Mouse (Mus musculus): ENCODE results near the gene Rgs3. TPM values are rescaled to one million over a fixed set of nuclear protein-coding genes. Genes with fewer than 3 reads are reported as not detected.

Gene Rgs3
- polyA plus RNA-seq (2015; fragmentation: Nextera tagmentation; extraction: Ambion mirVana), result 57.7 and 62.0 TPM in 2 replicates

DNA sequence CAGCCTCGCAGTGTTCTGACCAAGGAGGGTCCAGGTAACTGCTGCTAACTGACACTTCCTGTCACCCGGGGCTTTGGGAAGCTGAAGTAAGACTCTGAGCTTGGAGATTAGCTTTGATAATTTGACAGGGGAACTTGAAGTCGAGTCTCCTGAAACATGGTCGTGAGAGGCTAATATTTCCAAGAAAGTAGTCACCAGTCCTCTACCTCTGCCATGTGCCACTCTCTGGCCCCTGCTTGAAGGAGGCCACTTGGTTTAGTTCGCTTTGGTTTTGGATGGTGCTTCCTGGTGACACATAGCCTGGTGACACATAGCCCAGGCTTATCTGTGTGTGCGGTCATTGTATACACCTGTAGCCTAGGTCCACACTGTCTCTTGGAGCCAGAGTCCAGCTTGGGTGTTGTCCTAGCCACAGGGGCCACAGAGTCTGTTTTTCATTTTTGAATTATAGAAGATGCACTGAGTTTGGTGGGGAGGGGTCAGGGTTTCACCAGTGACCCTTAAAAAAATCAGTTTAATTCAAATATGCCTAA lies at the start of gene Rgs3:
TSS of gene Rgs3 (plus strand) at position 51 of the 533 bp plus-strand sequence.
- Histone ChIP-seq H3K27ac (ENCODE audit: low read length) (no peak within 1 kb of the TSS), H3K4me3 (ENCODE audit: low read length) (no peak within 1 kb of the TSS), H3K36me3 (ENCODE audit: insufficient read depth, low read length) (no peaks in the 10 kb centered on the region), H3K9me3 (ENCODE audit: low read length) (no peaks in the 10 kb centered on the region), H3K9ac (replicated peaks; ENCODE audit: low read length) (no peak within 1 kb of the TSS), H3K4me1 (ENCODE audit: insufficient read depth, low read length) (no peaks in the 10 kb centered on the region; the same call in 1 of the 2 replicates), H3K4me2 (replicated peaks; ENCODE audit: low read depth, low read length) (no peak within 1 kb of the TSS), H3K27me3 (ENCODE audit: insufficient read depth, low read length) (no peaks in the 10 kb centered on the region)
- no peak for ATAC-seq (ENCODE audit: low FRiP score, low TSS enrichment)
- WGBS, result 58% methylated on average over 6 of the region's 6 CpGs

- Histone ChIP-seq H3K9ac (replicated peaks; ENCODE audit: low read length) (no peak overlapping the region), H3K4me3 (ENCODE audit: low read length) (no peak overlapping the region), H3K36me3 (ENCODE audit: insufficient read depth, low read length) (peaks cover 64% of the 10 kb centered on the region), H3K27me3 (ENCODE audit: insufficient read depth, low read length) (no peaks in the 10 kb centered on the region), H3K4me1 (ENCODE audit: insufficient read depth, low read length) (peaks cover 1% of the 10 kb centered on the region; the same call in 1 of the 2 replicates), H3K9me3 (ENCODE audit: low read length) (no peaks in the 10 kb centered on the region), H3K27ac (ENCODE audit: low read length) (peak overlapping the region; percentile 14; the same call in 1 of the 2 replicates), H3K4me2 (replicated peaks; ENCODE audit: low read depth, low read length) (no peak overlapping the region)
- no peak for ATAC-seq (ENCODE audit: low FRiP score, low TSS enrichment)
- WGBS, result 80% methylated on average over 11 of the region's 11 CpGs
Measured at GRCm38 (mm10) chr4:62509946-62510345, 49.7 kb upstream of the Rgs3 start.

- Histone ChIP-seq H3K4me3 (ENCODE audit: low read length) (no peak overlapping the region), H3K27ac (ENCODE audit: low read length) (no peak overlapping the region), H3K4me2 (replicated peaks; ENCODE audit: low read depth, low read length) (no peak overlapping the region), H3K9ac (replicated peaks; ENCODE audit: low read length) (no peak overlapping the region; the same call in 1 of the 2 replicates), H3K27me3 (ENCODE audit: insufficient read depth, low read length) (no peaks in the 10 kb centered on the region), H3K4me1 (ENCODE audit: insufficient read depth, low read length) (peaks cover 42% of the 10 kb centered on the region), H3K36me3 (ENCODE audit: insufficient read depth, low read length) (peaks cover 50% of the 10 kb centered on the region), H3K9me3 (ENCODE audit: low read length) (no peaks in the 10 kb centered on the region)
- ATAC-seq (ENCODE audit: low FRiP score, low TSS enrichment), result no peak
- WGBS, result 61% methylated on average over 11 of the region's 11 CpGs
Measured at GRCm38 (mm10) chr4:62513998-62514506, 45.6 kb upstream of the Rgs3 start.

DNA sequence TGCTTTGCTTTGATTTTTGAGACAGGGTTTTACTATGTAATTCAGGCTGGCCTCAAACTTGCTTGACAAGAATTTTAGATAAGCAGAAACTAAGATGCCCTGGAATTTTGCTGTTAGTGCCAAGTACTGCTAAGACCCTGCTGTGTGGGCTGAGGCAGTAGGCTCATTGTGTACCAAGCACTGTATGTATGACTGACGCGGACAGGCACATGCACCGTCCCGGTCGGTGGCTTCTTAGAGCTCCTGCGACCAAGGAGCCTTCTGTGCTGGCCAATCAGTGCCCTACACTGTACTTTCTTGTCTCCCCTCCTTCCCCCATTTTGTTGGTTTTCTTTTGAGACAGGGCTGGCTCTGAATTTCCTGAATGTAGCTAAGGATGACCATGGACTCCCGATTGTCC lies 44.7 kb upstream of the Rgs3 start:
- WGBS, result 79% methylated on average over 7 of the region's 7 CpGs
- H3K27ac ChIP-seq (ENCODE audit: low read length), result peak overlapping the region; percentile 65; the same call in 1 of the 2 replicates
- no peak overlapping the region for H3K4me2 ChIP-seq (replicated peaks; ENCODE audit: low read depth, low read length)
- H3K9me3 ChIP-seq (ENCODE audit: low read length), result no peaks in the 10 kb centered on the region
- no peaks in the 10 kb centered on the region for H3K27me3 ChIP-seq (ENCODE audit: insufficient read depth, low read length)
- H3K4me3 ChIP-seq (ENCODE audit: low read length), result no peak overlapping the region
- ATAC-seq (ENCODE audit: low FRiP score, low TSS enrichment), result no peak
- H3K9ac ChIP-seq (replicated peaks; ENCODE audit: low read length), result no peak overlapping the region
- peaks cover 40% of the 10 kb centered on the region for H3K36me3 ChIP-seq (ENCODE audit: insufficient read depth, low read length)
- H3K4me1 ChIP-seq (ENCODE audit: insufficient read depth, low read length), result peaks cover 42% of the 10 kb centered on the region

GRCm38 (mm10) chr4:62515490-62515889 lies 44.2 kb upstream of the Rgs3 start:
- no peak overlapping the region for H3K4me2 ChIP-seq (replicated peaks; ENCODE audit: low read depth, low read length)
- peaks cover 45% of the 10 kb centered on the region for H3K4me1 ChIP-seq (ENCODE audit: insufficient read depth, low read length)

GRCm38 (mm10) chr4:62516079-62516478 lies 43.6 kb upstream of the Rgs3 start:
- Histone ChIP-seq H3K9me3 (ENCODE audit: low read length) (no peaks in the 10 kb centered on the region), H3K4me3 (ENCODE audit: low read length) (no peak overlapping the region), H3K27ac (ENCODE audit: low read length) (peak overlapping the region; percentile 65; the same call in 1 of the 2 replicates), H3K9ac (replicated peaks; ENCODE audit: low read length) (peak overlapping the region; percentile 19; the same call in 1 of the 2 replicates), H3K4me1 (ENCODE audit: insufficient read depth, low read length) (peaks cover 46% of the 10 kb centered on the region), H3K4me2 (replicated peaks; ENCODE audit: low read depth, low read length) (no peak overlapping the region), H3K27me3 (ENCODE audit: insufficient read depth, low read length) (no peaks in the 10 kb centered on the region), H3K36me3 (ENCODE audit: insufficient read depth, low read length) (peaks cover 30% of the 10 kb centered on the region)
- 30% methylated on average over 2 of the region's 2 CpGs for WGBS
- no peak for ATAC-seq (ENCODE audit: low FRiP score, low TSS enrichment)

More at GRCm38 (mm10) chr4:62515490-62515889, 44.2 kb upstream of the Rgs3 start:
- Histone ChIP-seq H3K4me3 (ENCODE audit: low read length) (no peak overlapping the region), H3K27me3 (ENCODE audit: insufficient read depth, low read length) (no peaks in the 10 kb centered on the region), H3K36me3 (ENCODE audit: insufficient read depth, low read length) (peaks cover 36% of the 10 kb centered on the region), H3K27ac (ENCODE audit: low read length) (peak overlapping the region; percentile 65; the same call in 1 of the 2 replicates), H3K9me3 (ENCODE audit: low read length) (no peaks in the 10 kb centered on the region), H3K9ac (replicated peaks; ENCODE audit: low read length) (0 out of 2 replicates have a peak overlapping the region, but pooled peaks have one; percentile 19)
- 68% methylated on average over 3 of the region's 3 CpGs for WGBS
- ATAC-seq (ENCODE audit: low FRiP score, low TSS enrichment), result no peak

GRCm38 (mm10) chr4:62516579-62516978 lies 43.1 kb upstream of the Rgs3 start:
- Histone ChIP-seq H3K9me3 (ENCODE audit: low read length) (no peaks in the 10 kb centered on the region), H3K9ac (replicated peaks; ENCODE audit: low read length) (no peak overlapping the region), H3K27me3 (ENCODE audit: insufficient read depth, low read length) (no peaks in the 10 kb centered on the region), H3K36me3 (ENCODE audit: insufficient read depth, low read length) (peaks cover 25% of the 10 kb centered on the region), H3K4me3 (ENCODE audit: low read length) (no peak overlapping the region), H3K27ac (ENCODE audit: low read length) (peak overlapping the region; percentile 33), H3K4me1 (ENCODE audit: insufficient read depth, low read length) (peaks cover 46% of the 10 kb centered on the region), H3K4me2 (replicated peaks; ENCODE audit: low read depth, low read length) (no peak overlapping the region)
- no peak for ATAC-seq (ENCODE audit: low FRiP score, low TSS enrichment)
- WGBS, result 70% methylated on average over 1 of the region's 1 CpGs

DNA sequence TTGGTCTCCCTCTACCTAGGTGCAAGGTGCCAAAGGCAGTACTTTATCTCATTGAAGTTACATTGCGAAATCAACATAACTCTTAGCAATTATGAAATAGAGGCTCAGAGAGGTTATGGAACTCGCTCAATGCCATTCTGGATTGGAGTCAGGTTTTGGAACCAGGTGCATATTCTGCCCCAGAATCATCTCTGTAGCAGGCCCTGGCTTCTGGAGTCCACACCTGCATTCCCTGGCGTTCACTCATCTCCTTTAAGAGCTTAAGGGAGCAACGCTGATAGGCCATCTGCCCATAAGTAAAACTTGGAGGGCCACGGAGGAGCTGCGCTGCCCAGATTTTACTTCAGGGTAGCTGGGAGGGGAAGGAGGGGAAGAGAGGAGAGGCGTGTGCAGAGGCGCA lies 42.6 kb upstream of the Rgs3 start:
- WGBS, result 91% methylated on average over 8 of the region's 8 CpGs
- H3K27ac ChIP-seq (ENCODE audit: low read length), result no peak overlapping the region; the same call in 1 of the 2 replicates
- no peak overlapping the region for H3K9ac ChIP-seq (replicated peaks; ENCODE audit: low read length)
- no peaks in the 10 kb centered on the region for H3K9me3 ChIP-seq (ENCODE audit: low read length)
- H3K4me2 ChIP-seq (replicated peaks; ENCODE audit: low read depth, low read length), result no peak overlapping the region
- no peak for ATAC-seq (ENCODE audit: low FRiP score, low TSS enrichment)
- peaks cover 20% of the 10 kb centered on the region for H3K36me3 ChIP-seq (ENCODE audit: insufficient read depth, low read length)
- H3K27me3 ChIP-seq (ENCODE audit: insufficient read depth, low read length), result no peaks in the 10 kb centered on the region
- H3K4me1 ChIP-seq (ENCODE audit: insufficient read depth, low read length), result peaks cover 46% of the 10 kb centered on the region
- no peak overlapping the region for H3K4me3 ChIP-seq (ENCODE audit: low read length)

GRCm38 (mm10) chr4:62517538-62518415 lies 41.9 kb upstream of the Rgs3 start:
- Histone ChIP-seq H3K4me1 (ENCODE audit: insufficient read depth, low read length) (peaks cover 46% of the 10 kb centered on the region), H3K27me3 (ENCODE audit: insufficient read depth, low read length) (no peaks in the 10 kb centered on the region), H3K9ac (replicated peaks; ENCODE audit: low read length) (peak overlapping the region; percentile 75), H3K36me3 (ENCODE audit: insufficient read depth, low read length) (peaks cover 13% of the 10 kb centered on the region), H3K4me3 (ENCODE audit: low read length) (peak overlapping the region; percentile 74), H3K27ac (ENCODE audit: low read length) (peak overlapping the region; percentile 89), H3K9me3 (ENCODE audit: low read length) (no peaks in the 10 kb centered on the region), H3K4me2 (replicated peaks; ENCODE audit: low read depth, low read length) (peak overlapping the region; percentile 72)
- no peak for ATAC-seq (ENCODE audit: low FRiP score, low TSS enrichment)
- 59% methylated on average over 10 of the region's 10 CpGs for WGBS
